Mouse (Mus musculus) frontal cortex, adult 2 months (tissue): ENCODE results near the gene Adgrg1. TPM values are rescaled to one million over a fixed set of nuclear protein-coding genes. Genes with fewer than 3 reads are reported as not detected.

ENCODE experiments used
- DNase-seq, 2 experiments: peaks; one replicate each; pipeline ENCODE4 v3.0.0; 2022; ENCODE audit warnings: low spot score in 1 of 2; ENCODE audit errors: extremely low spot score in 1 of 2
- polyA plus RNA-seq: library from polyadenylated mRNA; depleted of rRNA; stranded (reverse); fragments of >200 nt; gene quantifications from 2 replicates; pipeline ENCODE4 v1.2.3, GENCODE M21; 2012

The Adgrg1 gene
- polyA plus RNA-seq, 1 experiment: 147 TPM

DNA sequence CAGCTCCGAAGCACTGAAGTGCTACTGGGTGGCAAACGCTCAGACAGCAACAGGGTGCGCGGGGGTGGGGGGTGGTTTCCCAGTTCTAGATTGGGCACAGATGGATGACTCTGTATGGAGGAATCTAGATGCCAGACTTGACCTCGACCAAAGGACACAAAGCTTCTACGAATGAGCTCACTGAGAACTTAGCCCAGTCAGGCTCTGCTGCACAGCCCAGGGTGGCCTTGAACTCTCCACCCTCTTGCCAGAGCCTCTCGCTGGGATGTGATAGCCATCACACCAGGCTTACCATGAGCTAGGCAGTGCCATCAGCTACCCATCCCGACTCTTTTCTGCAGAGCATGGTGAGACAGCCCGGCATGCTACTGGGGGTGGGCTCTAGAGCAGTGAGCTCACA is 765 bp upstream of the Adgrg1 start:
- no peak for DNase-seq

DNA sequence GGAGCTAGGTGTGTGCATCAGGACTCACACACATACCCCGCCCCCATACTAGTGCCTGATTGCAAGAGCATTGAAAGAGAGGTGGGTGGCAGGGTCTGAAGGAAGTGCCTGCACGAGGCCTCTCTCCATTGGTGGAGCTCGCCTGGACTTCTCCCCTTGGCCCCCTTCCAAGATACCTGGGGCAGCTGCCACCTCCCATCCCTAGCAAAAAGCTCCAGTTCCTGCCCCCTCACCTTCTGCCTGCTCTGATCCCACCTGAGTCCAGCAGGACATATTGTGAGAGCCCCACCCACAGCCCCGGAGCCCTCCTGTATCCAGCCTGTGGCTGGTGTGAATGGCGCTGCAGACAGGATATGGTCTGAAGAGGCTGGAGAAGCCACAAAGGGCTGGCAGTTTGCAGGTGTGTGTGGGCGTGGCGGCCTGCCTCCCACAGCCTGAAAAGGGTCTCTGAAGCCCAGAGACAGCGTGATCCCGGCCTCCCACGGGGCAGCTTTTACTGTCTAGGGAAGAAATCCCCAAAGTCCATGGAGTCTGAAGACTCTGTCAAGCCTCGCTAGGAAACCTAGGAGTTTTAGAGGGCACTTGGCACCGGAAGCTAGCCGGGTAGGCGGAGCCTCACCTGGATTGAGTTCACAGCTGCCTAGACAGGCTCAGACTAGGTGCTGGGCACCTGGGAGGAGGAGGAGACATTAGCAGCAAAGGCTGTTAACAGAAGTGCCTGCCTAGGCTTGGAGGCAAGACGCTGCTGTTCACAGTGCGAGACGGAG is 2.3 kb downstream of the Adgrg1 start:
- no peak for DNase-seq

DNA sequence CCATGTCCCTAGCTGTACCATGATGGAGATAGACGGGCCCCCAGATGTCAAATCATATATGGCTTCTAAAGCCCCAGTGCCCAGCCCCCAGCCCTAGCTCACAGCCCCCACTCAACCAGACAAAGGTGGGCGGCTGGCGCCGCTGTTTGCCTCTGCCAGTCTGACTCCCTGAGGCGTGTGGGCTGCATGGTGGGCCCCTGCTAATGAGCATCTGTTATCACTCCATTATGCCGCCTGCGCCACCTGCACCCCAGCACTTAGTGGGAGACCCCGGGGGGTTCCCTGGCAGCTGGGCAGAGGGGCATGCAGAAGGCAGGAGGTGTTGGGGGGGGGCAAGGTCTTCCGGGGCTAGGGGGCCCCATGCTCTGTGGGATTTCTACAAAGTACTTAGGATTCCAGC is 3.6 kb downstream of the Adgrg1 start:
- no peak for DNase-seq

DNA sequence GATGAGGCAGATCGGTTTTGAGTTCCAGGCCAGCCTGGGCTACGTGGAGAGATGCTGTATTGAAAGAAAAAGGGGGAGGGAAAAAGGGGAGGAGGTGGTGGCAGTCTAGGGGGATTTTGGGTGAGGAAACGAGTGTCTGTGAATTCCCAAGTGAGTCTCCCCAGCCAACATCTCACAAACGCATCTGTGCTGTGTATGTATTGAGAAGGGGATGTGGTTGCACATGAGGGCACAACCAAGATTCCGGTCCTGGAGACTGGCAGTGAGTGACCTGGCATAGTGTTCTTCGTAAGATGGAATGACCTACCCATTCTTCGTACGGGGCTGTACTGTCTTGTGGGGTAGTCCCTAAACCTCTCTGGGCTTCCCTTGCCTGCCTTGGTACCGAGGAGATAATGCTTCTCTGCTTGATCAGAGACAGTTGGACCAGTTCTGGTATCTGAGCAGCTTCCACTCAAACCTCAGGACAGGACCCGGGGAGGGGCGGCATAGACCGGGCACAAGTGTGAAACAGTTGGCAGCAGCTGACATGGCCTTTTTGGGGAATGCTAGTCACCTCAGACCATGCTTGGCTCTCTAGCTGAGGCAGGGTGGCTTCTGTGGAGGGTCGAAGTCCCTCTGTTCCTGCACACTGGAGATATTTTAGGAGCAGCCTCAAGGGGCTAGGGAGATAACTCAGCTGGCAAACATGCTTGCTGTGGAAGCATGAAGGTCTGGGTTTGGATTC is 4.2 kb downstream of the Adgrg1 start:
- DNase-seq: no peak

DNA sequence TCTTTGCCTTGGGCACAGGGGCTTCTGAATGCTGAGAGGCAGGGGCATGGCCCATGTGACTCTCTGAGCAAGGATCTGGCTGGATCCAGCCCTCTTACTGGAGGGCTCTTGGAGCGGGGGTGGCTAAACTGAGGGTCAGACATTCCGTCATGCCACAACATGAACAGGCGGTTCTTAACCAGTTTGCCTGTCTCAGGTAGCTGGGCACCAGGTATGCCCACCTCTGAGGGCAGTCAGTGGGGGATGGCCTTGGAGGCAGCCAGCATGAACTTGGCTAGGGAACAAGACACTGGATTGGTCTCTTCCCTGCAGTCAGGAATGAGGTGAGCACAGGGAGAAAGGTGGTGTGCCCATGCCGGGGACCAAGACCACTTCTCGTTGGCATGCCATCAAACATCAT is 5.6 kb downstream of the Adgrg1 start:
- no peak for DNase-seq

DNA sequence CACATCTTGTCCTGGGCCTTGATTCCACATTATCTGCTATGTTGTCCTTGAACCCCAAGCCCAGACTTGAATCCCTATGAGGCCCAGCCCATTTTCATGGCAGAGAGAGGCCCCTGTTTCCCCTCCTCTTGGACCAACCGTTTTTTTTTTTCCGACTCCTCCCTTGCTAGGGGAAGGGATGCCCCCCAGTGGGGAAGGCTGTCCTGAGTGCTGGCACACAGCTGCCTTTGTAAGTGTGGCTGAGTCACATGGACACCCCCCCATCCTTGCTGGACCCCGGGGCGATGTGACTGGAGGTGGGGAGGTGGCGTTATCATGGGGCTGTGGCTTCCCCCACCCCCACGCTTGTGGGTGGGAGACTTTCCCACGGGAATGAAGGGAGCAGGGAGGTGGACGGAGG is 6.4 kb downstream of the Adgrg1 start:
- DNase-seq: no peak

DNA sequence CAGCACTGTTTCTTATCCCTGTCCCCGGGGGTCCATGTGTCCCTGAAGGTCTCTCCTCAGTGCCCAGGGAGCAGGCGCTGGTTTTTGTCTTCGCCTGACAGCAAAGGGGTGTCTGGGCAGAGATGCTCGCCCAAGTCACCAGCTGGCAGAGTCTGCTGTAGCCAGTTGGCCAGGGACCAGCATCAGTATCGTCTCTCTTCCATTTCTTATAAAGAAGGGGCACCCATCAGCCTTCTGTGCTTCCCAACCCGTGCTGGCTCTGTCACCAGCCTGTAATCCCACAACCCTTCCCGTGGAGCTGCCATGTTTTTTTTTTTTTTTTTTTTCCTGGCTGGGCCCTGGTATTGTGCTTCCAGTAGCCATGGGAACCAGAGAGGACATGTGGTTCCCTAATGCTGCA is 7.3 kb downstream of the Adgrg1 start:
- DNase-seq: no peak

DNA sequence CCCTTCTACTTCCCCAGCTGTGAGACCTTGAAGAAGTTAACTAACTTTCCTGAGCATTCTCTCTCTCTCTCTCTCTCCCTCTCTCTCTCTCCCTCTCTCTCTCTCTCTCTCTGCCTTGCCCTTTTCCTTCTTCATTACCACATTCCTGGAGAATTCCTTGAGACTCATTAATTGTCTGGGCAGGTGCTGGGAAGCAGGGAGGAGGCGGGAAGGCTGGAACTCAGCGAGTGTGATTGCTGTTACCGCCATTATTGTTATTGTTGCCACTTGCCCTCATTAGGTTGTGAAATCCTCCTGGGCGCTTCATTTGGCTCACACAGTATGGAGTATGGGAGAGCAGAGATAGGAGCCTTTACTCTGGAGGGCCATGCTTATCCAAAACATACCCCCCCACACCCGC is 8.6 kb downstream of the Adgrg1 start:
- no peak for DNase-seq

DNA sequence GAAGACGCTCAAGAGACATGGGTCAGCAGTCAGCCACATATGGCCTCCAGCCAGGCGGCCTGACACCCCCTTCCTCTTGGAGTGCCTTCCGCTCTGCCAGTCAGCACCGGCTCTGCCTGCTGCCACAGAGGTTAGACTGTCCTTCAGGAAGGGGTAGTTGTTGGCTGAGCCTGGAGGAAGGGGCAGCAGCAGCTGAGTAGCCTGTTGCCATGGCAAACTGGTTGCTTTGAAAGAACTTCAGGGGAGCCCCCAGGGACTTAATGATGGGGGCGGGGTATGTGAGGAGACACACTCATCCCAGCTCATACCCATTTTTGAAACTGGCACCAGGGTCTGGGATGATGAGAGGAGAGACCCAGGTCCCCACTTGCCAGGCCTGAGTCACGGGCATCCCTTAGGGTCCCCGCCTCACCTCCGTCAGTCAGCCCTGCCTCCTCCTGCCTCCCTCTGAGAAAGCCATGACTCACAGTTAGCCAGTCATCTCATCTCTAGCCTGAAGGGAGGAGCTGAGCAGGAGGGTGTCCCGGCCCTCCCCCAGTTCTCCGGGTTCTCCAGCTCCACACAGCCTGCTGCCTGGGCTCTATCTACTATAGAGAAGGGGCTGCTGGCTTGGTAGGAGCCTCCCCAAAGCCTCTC is 9.4 kb downstream of the Adgrg1 start:
- DNase-seq: peak; percentile 57 to 76

DNA sequence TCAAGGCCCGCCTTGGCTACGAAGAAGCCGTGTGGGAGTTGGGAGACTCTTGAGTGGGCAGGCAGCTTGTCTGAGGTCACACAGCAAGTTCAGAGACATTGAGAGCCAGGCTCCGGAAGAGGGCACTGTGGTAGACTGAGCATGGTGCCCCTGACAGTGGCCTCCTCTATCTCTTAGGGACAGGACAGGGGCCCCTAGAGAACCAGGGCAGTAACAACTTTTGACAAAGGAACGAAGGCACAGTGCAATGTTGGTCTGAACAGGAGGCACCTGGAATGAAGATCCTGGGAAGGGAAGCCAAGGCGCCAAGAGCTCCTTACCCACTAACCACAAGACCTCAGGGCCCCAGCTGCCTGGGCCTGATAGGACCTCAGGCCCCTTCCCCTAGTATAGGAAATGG is 10.5 kb downstream of the Adgrg1 start:
- DNase-seq: no peak

DNA sequence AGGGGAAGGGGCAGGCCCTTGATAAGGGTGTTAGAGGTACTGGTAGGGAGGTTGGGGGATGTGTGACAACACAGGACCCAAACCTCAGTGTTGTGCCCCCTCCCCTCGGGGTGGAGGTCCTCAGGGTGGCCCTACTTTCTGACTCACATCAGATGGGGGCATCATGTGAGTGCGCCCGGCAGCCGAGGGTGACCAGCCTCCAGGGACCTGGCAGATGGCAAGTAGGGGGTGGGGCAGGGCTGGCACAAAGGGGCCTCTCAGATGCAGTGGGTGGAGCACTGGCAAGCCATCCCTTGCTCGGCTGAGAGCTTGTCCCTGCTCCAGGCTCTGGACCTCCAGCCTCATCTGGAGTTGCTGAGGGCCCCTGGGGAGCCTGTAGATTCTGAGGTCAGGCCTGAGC is 12.1 kb downstream of the Adgrg1 start:
- DNase-seq: no peak

DNA sequence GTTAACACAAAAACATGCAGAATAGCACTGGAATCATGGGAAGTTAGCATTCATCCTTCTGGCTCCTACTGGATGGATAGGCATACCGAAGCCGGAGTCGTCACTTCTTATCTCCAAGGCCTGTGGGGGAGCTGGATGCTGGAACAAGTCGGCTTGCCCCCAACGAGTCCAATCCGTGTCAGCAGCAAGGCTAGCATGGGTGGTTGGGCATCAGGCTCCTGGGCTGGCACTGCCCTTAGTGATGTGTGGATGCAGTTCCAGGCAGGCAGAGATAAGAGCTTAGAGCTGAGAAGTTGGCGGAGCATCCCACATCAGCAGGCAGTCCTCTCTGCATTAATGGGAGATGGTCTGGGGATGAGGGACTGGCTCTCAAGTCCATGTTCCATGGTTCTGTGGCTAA is 13.0 kb downstream of the Adgrg1 start:
- DNase-seq: no peak

DNA sequence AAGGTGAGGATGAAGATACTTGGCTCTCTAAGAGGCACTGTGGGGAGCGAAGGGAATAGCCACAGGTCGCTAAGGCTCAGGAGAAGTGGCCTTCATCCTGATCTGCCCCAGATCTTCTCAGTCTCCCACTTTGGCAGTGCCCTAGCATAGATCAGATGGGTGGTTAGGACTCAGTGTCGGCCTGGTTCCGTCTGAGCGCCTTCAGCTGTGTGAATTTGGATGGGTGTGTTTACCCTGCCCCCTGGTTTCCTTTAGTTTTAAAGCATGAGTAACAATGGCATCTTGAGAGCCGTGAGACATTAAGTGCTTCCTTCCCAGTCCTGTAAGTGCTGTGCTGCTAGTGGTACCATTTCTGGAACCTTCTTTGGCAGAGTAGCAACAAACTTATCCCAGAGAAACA is 14.1 kb downstream of the Adgrg1 start:
- DNase-seq: no peak

DNA sequence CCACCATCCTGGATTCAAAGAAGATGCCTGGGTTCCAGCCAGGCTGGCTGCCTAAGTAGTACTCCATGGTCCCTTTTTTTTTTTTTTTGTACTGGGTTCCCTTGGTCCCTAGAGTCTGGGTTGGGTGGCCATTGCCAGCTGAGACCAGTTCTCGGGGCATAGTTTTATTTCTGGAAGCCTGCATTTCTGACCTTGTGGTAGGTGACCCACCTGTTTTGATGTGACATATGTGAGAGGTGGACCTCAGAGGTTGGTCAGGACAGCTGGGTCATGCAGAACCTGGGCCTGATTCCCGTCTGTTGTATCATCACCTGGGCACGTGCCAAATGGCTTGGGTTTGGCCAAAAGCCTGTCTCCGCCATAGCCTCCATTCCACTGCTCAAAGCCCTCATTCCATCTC is 15.2 kb downstream of the Adgrg1 start:
- no peak for DNase-seq

DNA sequence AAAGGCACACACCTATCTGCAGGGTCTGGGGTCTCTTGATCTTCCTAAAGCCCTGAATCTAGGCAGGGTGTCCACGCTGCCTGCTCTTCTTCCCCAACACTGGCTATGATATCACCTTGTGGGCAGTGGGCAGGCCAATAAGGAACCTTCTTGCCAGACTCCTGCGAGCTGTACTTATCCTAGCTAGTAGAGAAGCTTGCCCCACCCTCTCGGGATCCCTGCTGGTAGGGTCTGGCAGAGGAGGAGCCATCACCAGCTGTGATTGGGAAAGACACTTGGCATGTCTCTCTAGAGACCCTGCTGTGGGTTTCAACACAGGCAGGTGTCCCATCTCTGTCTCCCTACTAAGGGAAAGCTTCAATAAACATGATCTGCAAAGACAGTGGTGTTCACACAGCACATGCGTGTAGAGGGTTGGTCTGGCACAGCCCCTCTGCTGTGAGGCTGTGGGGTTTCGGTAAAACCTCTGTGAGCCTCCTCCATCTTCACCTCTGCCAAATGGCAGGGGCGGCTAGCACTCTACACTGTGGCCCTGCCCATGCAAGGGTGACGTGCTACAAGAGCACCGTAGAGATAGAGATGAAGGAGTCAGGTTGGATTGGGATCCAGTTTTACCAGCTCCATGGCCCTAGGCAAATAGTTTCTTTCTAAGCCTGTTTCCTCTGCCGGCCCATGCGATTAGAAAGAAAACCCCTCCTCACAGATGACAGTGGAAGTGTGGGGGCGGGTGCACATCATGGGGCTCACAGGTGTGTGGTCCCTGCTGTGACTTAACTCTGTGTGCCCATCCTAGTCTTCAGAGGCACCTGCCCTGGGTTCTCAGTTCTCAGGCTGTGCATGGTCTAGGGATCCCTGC is 16.3 kb downstream of the Adgrg1 start:
- DNase-seq: no peak

DNA sequence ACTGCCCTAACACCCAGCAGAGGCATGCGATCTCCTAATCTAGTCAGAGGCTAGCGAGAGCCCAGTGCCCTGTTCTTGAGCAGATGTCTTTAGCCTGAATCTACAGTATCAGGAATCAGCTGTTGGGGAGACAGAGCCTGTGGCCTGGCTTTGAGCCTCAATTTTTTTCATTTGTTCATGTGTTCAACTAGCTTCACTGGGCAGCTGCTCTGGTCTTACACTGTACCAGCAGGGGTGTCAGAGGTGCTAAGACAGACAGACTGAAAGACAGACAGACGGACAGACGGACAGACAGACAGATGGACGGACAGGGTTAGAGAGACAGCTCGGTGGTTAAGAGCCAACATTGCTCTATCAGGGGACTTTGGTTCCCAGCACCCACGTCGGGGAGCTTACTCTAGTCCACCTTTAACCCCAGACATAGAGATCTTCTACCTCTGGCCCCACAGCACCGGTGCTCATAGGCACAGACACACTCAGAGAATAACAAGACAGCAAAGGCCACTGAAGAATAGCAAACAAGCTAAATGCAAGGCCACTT is 17.0 kb downstream of the Adgrg1 start:
- no peak for DNase-seq

DNA sequence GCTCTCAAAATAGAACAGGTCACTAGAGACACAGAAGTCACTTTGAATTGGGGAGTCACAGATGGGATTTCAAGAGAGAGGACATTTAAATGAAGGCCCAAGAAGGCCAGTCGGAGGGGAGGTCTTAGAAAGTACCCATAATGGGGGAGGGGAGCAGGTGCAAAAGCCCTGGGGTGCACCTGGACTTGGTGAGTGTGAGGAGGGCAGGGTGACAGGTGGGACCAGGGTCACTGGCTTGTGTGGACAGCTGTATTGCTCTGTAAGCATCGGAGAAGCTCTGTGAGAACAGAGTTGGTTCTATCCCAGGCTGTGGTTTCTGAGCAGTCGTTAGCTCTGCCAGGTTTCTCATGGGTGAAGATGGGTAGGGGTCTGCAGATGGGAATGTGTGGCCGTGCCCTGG is 17.5 kb downstream of the Adgrg1 start:
- no peak for DNase-seq

DNA sequence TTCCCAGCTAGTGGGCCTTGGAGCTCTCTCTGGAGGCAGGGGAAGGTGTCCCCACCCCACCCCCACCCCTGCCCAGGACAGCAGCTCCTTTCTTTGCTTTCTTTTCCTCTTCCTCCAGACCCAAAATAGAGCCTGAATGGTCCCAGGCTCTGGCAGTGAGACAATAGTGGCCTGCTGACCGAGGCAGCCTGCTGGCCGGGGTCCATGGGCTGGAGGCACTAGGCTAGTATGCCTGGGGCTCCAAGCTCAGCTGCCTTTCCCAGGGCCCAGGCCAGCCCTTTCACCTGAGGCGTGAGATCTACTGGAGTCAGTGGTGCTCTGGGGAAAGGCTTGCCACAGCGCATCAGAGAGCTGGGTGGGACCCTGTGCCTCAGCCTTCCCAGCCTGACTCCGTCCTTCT is 18.0 kb downstream of the Adgrg1 start:
- peak in 1 of 2 experiments; percentile 76 for DNase-seq

DNA sequence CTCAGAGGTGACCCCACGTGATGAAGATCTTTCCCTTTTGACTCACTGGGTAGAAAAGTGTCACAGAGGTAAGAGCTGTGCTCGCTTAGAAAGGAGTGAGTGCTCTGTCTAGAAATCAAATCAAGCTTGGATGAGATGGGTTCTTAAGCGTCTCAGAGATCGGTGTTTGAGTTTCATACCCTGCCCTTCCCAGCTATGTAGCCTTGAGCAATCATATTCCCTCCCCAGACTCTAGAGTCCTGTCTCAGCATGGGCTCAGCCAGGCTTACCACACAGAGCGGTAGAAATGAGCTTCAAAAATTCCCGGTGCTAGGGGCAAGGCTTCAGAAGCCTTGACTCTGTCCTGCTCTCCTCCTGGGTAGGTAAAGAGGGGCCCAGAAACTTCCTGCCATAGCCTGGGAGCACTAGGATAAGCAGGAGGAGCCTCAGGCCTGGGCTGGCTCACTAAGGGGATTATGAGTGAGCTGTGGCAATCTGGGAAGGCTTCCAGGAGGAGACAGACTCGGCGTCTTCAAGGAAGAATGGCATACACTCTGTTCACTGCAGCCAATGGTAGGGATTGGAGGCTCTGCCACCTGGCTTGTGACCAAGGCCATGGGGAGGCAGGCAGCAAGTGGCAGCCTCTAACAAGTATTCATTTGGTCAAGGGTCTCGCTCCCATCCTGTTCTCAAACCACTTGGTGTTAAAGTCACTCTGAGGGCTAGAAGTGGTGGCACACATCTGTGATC is 18.6 kb downstream of the Adgrg1 start:
- DNase-seq: no peak

DNA sequence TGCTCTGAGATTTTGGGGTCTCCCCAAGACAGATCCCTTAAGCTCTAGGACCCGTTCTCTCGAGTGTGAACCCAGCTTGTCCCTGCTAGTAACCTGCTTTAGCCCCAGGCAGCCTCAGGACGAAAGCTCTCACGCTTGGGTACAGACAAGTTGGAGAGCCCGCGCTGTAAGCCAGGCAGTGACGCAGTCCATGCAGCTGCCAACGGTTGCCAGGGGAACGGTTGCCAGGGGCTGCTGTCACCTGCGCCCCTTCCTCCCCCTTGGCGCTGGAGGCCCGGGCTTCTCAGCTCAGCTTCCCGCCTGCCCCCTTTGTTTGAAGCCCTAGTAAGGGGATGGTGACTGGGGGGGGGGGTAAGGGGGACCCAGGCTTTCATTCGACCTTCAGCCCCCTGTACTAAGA is 19.5 kb downstream of the Adgrg1 start:
- peak; percentile 67 to 83 for DNase-seq
